Mouse (Mus musculus): ENCODE measurements around the gene Epha2.

DNA sequence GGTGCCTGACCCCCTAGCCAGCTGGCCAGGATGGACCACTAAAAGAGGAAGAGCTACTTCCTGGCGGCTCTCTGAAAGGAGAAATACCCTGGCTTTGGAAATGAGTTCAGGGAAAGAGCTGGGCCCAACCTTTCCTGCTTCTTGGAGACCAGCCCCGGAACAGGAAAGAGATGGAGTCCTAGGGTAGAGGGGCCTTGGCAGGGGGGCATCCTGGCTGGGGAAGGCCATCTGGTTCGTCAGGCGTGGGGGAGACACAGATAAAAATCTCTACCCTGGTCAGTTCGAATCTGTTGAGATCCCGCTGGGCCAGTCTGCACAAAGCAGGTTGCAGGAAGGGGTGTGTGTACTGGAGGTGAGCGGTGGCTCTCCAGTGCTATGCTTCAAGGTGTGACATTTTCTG lies 15.0 kb downstream of the Epha2 start:
- TF ChIP-seq CTCF (IDR thresholded peaks at IDR 0.05; ENCODE audit: extremely low read depth, insufficient read length, insufficient replicate concordance, low read depth, low read length) = no peak
- TF ChIP-seq POLR2A (IDR thresholded peaks at IDR 0.05; ENCODE audit: low read depth, low read length) = no peak

All from small intestine, adult 2 months (tissue).